Mouse (Mus musculus): ENCODE measurements around the gene Enah. TPM values are rescaled to one million over a fixed set of nuclear protein-coding genes. Genes with fewer than 3 reads are reported as not detected.

The Enah gene
- total and polyA plus RNA-seq, 3 experiments = 0.45 to 0.69 TPM; not detected in 1

DNA sequence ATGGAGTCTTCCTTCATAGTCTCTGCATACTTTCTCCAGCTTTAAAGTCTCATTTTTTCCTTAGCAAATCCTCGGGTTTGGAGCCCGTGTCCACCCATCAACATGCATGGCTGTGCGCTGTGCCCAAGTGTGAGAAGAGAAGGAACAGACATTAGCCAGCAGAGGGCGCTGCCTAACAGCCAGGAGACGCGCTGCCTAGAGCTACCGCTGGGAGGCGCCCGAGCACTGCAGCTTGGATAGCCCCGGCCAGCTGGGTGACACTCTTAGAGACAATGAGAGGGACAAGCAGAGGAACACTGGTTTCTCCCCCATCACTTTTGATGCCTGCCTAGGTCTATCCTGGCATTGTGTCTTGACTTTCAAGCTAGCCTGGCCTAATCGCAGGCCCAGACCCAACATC is 131.0 kb downstream of the Enah start (continued):
- no peak for TF ChIP-seq NELFE (IDR thresholded peaks at IDR 0.05; ENCODE audit: low read depth, low read length)
- TF ChIP-seq USF1 (IDR thresholded peaks at IDR 0.05; ENCODE audit: low read depth, low read length) = no peak
- no peak for TF ChIP-seq MXI1 (IDR thresholded peaks at IDR 0.05; ENCODE audit: low read depth, low read length)
- TF ChIP-seq HCFC1 (IDR thresholded peaks at IDR 0.05; ENCODE audit: low read depth, low read length) = no peak
- TF ChIP-seq TCF12 (IDR thresholded peaks at IDR 0.05; ENCODE audit: low read depth, low read length) = no peak
- TF ChIP-seq SIN3A (IDR thresholded peaks at IDR 0.05; ENCODE audit: low read length) = no peak
- no peak for TF ChIP-seq MAX (IDR thresholded peaks at IDR 0.05; ENCODE audit: low read length)
- TF ChIP-seq KAT2A (conservative IDR thresholded peaks at IDR 0.05; ENCODE audit: low read depth, low read length) = no peak
- TF ChIP-seq ZNF384 (IDR thresholded peaks at IDR 0.05; ENCODE audit: low read depth, low read length) = 0 out of 2 replicates have a peak, but pooled peaks have one; percentile 23

DNA sequence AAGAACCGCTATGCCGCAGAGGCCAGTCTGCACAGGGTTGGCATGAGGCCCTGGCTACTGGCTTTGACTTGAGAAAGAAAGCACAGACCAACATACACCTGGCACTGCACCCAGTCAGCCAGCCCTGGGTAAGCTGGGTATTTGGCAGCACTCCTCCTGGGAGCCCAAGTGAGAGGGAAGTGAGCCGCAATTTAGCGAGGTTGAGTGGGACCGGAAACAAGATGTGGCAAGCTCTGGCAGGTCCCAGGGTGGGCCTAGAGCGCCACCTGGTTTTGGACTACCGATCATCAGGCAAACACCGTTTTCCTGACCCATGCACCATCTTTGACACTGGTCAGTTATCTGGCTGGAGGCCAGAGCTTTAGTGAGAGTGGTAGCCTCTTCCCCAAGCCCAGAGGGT is 138.3 kb downstream of the Enah start:
- Histone ChIP-seq H3K27me3 (ENCODE audit: control insufficient read depth in 1 of 2, insufficient read depth in 2 of 2, low read length in 2 of 2) (no peaks in the 10 kb centered on the region), H3K9me3 (replicated peaks; ENCODE audit: insufficient read depth, low read length) (no peaks in the 10 kb centered on the region), H3K4me3 (ENCODE audit: control insufficient read depth in 1 of 2, insufficient read depth in 1 of 2, low read depth in 2 of 2, low read length in 2 of 2) (no peak overlapping the region), H3K4me1 (ENCODE audit: control insufficient read depth in 1 of 2, insufficient read depth in 2 of 2, low read length in 2 of 2) (no peaks in the 10 kb centered on the region), H3K9ac (ENCODE audit: control insufficient read depth, low read depth, low read length, poor library complexity, severe bottlenecking) (no peak overlapping the region), H3K36me3 (ENCODE audit: control insufficient read depth in 1 of 2, insufficient read depth in 2 of 2, low read length in 2 of 2) (no peaks in the 10 kb centered on the region), H3K27ac (ENCODE audit: control insufficient read depth, low read depth, low read length) (no peak overlapping the region), H3K79me2 (ENCODE audit: control insufficient read depth, insufficient read depth, low read length, poor library complexity) (no peaks in the 10 kb centered on the region)
- DNase-seq (ENCODE audit: low read depth, low spot score) = peak; percentile 50
- no peak for TF ChIP-seq ZKSCAN1 (IDR thresholded peaks at IDR 0.05; ENCODE audit: low read depth, low read length)
- TF ChIP-seq ZC3H11A (IDR thresholded peaks at IDR 0.05; ENCODE audit: low read depth, low read length) = peak; percentile 64
- TF ChIP-seq TAL1 (IDR thresholded peaks at IDR 0.05; ENCODE audit: low read length) = no peak
- TF ChIP-seq CTCF (IDR thresholded peaks at IDR 0.05 in 2 of 3, conservative IDR thresholded peaks at IDR 0.05 in 1 of 3; ENCODE audit: control insufficient read depth in 1 of 3, insufficient read depth in 1 of 3, low read depth in 2 of 3, low read length in 3 of 3, poor library complexity in 1 of 3, severe bottlenecking in 1 of 3) = peak; percentile 68 to 80 (median 76)
- TF ChIP-seq RAD21 (IDR thresholded peaks at IDR 0.05; ENCODE audit: low read depth, low read length) = peak; percentile 86
- peak; percentile 73 for TF ChIP-seq SMC3 (IDR thresholded peaks at IDR 0.05; ENCODE audit: low read depth, low read length)

DNA sequence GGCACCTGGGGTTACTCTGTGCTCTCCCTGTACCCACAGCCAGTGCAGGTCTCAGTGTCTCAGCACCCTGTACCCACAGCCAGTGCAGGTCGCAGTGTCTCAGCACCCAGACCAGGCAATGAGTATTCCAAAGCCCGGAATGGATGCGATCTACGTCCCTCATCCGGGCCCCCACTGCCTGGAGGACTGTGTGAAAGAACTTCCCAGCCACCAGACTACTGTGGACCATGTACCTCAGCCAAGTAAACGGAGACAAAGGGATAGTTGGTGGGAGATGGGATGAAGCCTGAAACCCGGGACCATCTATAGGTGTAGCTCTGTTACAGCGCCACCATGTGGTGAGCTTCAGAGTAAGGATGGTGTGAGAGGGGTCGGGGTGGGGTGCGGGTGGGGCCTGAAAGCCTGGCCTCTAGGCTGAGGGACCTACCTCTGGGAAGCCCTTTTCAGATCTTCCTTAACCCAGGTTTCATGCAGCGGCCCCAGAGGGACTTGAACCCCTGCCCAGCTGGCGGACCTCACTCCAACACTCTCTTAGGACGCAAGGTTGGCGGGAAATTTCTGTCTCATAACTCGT is 139.0 kb downstream of the Enah start:
- no peak overlapping the region for H3K9ac ChIP-seq (ENCODE audit: control insufficient read depth, low read depth, low read length, poor library complexity, severe bottlenecking)
- H3K9me3 ChIP-seq (replicated peaks; ENCODE audit: insufficient read depth, low read length) = no peaks in the 10 kb centered on the region
- DNase-seq (ENCODE audit: low read depth, low spot score) = no peak
- TF ChIP-seq TAL1 (IDR thresholded peaks at IDR 0.05; ENCODE audit: low read length) = no peak
- peak; percentile 43 to 51 (median 43) for TF ChIP-seq CTCF (IDR thresholded peaks at IDR 0.05 in 2 of 3, conservative IDR thresholded peaks at IDR 0.05 in 1 of 3; ENCODE audit: control insufficient read depth in 1 of 3, insufficient read depth in 1 of 3, low read depth in 2 of 3, low read length in 3 of 3, poor library complexity in 1 of 3, severe bottlenecking in 1 of 3)
- no peak for TF ChIP-seq MYC (IDR thresholded peaks at IDR 0.05; ENCODE audit: low read depth, low read length)
- no peak for TF ChIP-seq GABPA (IDR thresholded peaks at IDR 0.05; ENCODE audit: low read depth, low read length)
- no peak for TF ChIP-seq CHD1 (IDR thresholded peaks at IDR 0.05; ENCODE audit: low read depth, low read length)
- TF ChIP-seq MXI1 (IDR thresholded peaks at IDR 0.05; ENCODE audit: low read depth, low read length) = no peak
- no peak for TF ChIP-seq GATA1 (IDR thresholded peaks at IDR 0.05; ENCODE audit: low read depth, low read length)
- no peak overlapping the region for H3K27ac ChIP-seq (ENCODE audit: control insufficient read depth, low read depth, low read length)
- no peaks in the 10 kb centered on the region for H3K4me1 ChIP-seq (ENCODE audit: control insufficient read depth in 1 of 2, insufficient read depth in 2 of 2, low read length in 2 of 2)
- no peaks in the 10 kb centered on the region for H3K36me3 ChIP-seq (ENCODE audit: control insufficient read depth in 1 of 2, insufficient read depth in 2 of 2, low read length in 2 of 2)
- H3K79me2 ChIP-seq (ENCODE audit: control insufficient read depth, insufficient read depth, low read length, poor library complexity) = no peaks in the 10 kb centered on the region
- H3K27me3 ChIP-seq (ENCODE audit: control insufficient read depth in 1 of 2, insufficient read depth in 2 of 2, low read length in 2 of 2) = no peaks in the 10 kb centered on the region
- H3K4me3 ChIP-seq (ENCODE audit: control insufficient read depth in 1 of 2, insufficient read depth in 1 of 2, low read depth in 2 of 2, low read length in 2 of 2) = no peak overlapping the region

Data from MEL (cell line).